Mouse (Mus musculus): ENCODE results near the gene Imp4. TPM values are rescaled to one million over a fixed set of nuclear protein-coding genes. Genes with fewer than 3 reads are reported as not detected.
A peak's percentile ranks its signal among the peaks of the same experiment; 100 is the strongest.

Imp4 gene
- polyA plus RNA-seq, 1 experiment from 2014 or later: 47.5 TPM

DNA sequence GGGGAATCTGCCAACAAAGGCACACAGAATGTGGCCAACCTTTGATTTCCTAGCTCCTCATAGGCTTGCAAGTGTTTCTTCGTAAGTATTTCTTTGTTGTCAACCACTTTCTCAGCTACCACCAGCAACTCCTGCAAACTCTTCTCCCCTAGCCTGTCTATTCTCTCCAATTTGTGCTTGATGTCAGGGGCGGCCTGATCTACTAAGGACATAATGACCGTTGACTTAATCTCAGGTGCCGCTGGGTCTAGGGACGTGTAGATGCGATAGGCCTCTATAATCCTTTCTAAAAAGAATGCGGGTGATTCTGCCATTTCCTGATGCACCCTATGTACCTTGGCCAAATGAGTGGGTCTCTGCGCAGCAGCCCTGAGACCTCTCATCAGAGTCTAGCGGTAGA lies 8.2 kb upstream of the Imp4 start:
- no peak for TF ChIP-seq CTCF (IDR thresholded peaks at IDR 0.05; ENCODE audit: low read depth)
- no peak overlapping the region for H3K4me2 ChIP-seq (replicated peaks; ENCODE audit: low read depth)
- no peaks in the 10 kb centered on the region; the same call in 1 of the 2 replicates for H3K4me1 ChIP-seq (replicated peaks; ENCODE audit: control insufficient read depth, insufficient read depth, low read length)
- no peak for ATAC-seq
- no peak overlapping the region for H3K27ac ChIP-seq (ENCODE audit: low read depth, low read length)
- H3K27me3 ChIP-seq (replicated peaks; ENCODE audit: control insufficient read depth, insufficient read depth, low read length): no peaks in the 10 kb centered on the region
- no peak overlapping the region for H3K4me3 ChIP-seq (ENCODE audit: low read depth, low read length)
- H3K9me3 ChIP-seq (ENCODE audit: control insufficient read depth): 0 out of 2 replicates have a peak, but pooled peaks cover 13% of the 10 kb centered on the region
- H3K9ac ChIP-seq (ENCODE audit: low read depth, low read length): no peak overlapping the region
- WGBS: 98% methylated on average over 9 of the region's 9 CpGs
- no peaks in the 10 kb centered on the region for H3K36me3 ChIP-seq (ENCODE audit: control insufficient read depth, insufficient read depth)

GRCm38 (mm10) chr1:34432411-34432775 lies 7.3 kb upstream of the Imp4 start:
- Histone ChIP-seq H3K27me3 (replicated peaks; ENCODE audit: control insufficient read depth, insufficient read depth, low read length) (no peaks in the 10 kb centered on the region), H3K4me2 (replicated peaks; ENCODE audit: low read depth) (peak overlapping the region; percentile 80), H3K9ac (ENCODE audit: low read depth, low read length) (peak overlapping the region; percentile 54), H3K4me1 (replicated peaks; ENCODE audit: control insufficient read depth, insufficient read depth, low read length) (no peaks in the 10 kb centered on the region; the same call in 1 of the 2 replicates), H3K4me3 (ENCODE audit: low read depth, low read length) (peak overlapping the region; percentile 66), H3K27ac (ENCODE audit: low read depth, low read length) (no peak overlapping the region), H3K36me3 (ENCODE audit: control insufficient read depth, insufficient read depth) (0 out of 2 replicates have a peak, but pooled peaks cover 5% of the 10 kb centered on the region), H3K9me3 (ENCODE audit: control insufficient read depth) (0 out of 2 replicates have a peak, but pooled peaks cover 13% of the 10 kb centered on the region)
- no peak for ATAC-seq
- TF ChIP-seq CTCF (IDR thresholded peaks at IDR 0.05; ENCODE audit: low read depth): no peak
- whole genome bisulfite sequencing: 57% methylated on average over 13 of the region's 13 CpGs

DNA sequence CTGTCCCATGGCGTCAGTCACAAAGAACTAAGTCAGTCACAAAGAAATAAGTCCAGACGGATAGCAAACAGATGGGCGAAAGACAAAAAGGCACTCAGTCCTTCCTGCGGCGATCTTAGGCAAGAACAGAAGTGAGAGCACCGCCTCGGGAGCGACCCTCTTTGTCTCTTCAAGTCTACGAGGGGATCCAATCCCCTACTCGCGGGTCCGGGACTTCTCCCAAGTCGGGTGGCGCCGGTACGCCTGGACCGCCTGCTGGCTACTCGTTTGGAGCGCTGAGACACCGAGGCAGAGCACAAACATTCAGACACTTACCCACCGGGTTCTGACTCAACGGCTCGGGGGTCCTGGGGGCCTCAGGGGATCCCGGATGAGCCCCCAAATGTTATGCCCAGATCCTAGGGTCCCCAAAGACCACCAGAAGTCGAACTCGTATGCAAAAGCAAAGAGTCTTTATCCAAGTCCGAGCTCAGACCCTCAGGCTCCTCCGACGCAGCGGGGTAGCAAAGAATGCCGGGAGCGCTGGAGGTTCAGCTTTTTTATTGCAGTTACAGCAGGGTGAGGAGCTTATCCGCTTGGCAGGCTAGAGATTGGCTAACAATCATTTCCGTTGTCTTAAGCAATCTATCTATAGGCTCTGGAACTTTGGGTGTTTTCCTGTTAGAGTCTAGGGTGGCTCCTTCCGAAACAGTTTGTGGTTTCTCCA lies 6.7 kb upstream of the Imp4 start:
- 0 out of 2 replicates have a peak, but pooled peaks cover 5% of the 10 kb centered on the region for H3K36me3 ChIP-seq (ENCODE audit: control insufficient read depth, insufficient read depth)
- TF ChIP-seq CTCF (IDR thresholded peaks at IDR 0.05; ENCODE audit: low read depth): no peak
- H3K4me2 ChIP-seq (replicated peaks; ENCODE audit: low read depth): peak overlapping the region; percentile 80
- H3K4me3 ChIP-seq (ENCODE audit: low read depth, low read length): peak overlapping the region; percentile 66
- WGBS: 14% methylated on average over 35 of the region's 35 CpGs
- no peaks in the 10 kb centered on the region; the same call in 1 of the 2 replicates for H3K4me1 ChIP-seq (replicated peaks; ENCODE audit: control insufficient read depth, insufficient read depth, low read length)
- H3K9me3 ChIP-seq (ENCODE audit: control insufficient read depth): 0 out of 2 replicates have a peak, but pooled peaks cover 13% of the 10 kb centered on the region
- ATAC-seq: peak; percentile 29
- peak overlapping the region; percentile 54 for H3K9ac ChIP-seq (ENCODE audit: low read depth, low read length)
- H3K27ac ChIP-seq (ENCODE audit: low read depth, low read length): peak overlapping the region; percentile 57; the same call in 1 of the 2 replicates
- no peaks in the 10 kb centered on the region for H3K27me3 ChIP-seq (replicated peaks; ENCODE audit: control insufficient read depth, insufficient read depth, low read length)

GRCm38 (mm10) chr1:34433891-34434521 lies 5.6 kb upstream of the Imp4 start:
- TF ChIP-seq CTCF (IDR thresholded peaks at IDR 0.05; ENCODE audit: low read depth): no peak
- no peak for ATAC-seq

GRCm38 (mm10) chr1:34434660-34435160 lies 4.9 kb upstream of the Imp4 start:
- TF ChIP-seq CTCF (IDR thresholded peaks at IDR 0.05; ENCODE audit: low read depth): peak; percentile 24; the same call in 1 of the 2 replicates
- Histone ChIP-seq H3K4me1 (replicated peaks; ENCODE audit: control insufficient read depth, insufficient read depth, low read length) (no peaks in the 10 kb centered on the region; the same call in 1 of the 2 replicates), H3K27ac (ENCODE audit: low read depth, low read length) (0 out of 2 replicates have a peak overlapping the region, but pooled peaks have one; percentile 35), H3K4me3 (ENCODE audit: low read depth, low read length) (peak overlapping the region; percentile 66), H3K27me3 (replicated peaks; ENCODE audit: control insufficient read depth, insufficient read depth, low read length) (no peaks in the 10 kb centered on the region), H3K4me2 (replicated peaks; ENCODE audit: low read depth) (peak overlapping the region; percentile 80), H3K9ac (ENCODE audit: low read depth, low read length) (peak overlapping the region; percentile 45; the same call in 1 of the 2 replicates), H3K36me3 (ENCODE audit: control insufficient read depth, insufficient read depth) (0 out of 2 replicates have a peak, but pooled peaks cover 5% of the 10 kb centered on the region), H3K9me3 (ENCODE audit: control insufficient read depth) (0 out of 2 replicates have a peak, but pooled peaks cover 13% of the 10 kb centered on the region)
- peak; percentile 11 for ATAC-seq
- WGBS: under 1% methylated on average over 30 of the region's 30 CpGs

More at GRCm38 (mm10) chr1:34433891-34434521, 5.6 kb upstream of the Imp4 start:
- Histone ChIP-seq H3K9me3 (ENCODE audit: control insufficient read depth) (0 out of 2 replicates have a peak, but pooled peaks cover 13% of the 10 kb centered on the region), H3K36me3 (ENCODE audit: control insufficient read depth, insufficient read depth) (0 out of 2 replicates have a peak, but pooled peaks cover 5% of the 10 kb centered on the region), H3K4me3 (ENCODE audit: low read depth, low read length) (peak overlapping the region; percentile 66), H3K27ac (ENCODE audit: low read depth, low read length) (peak overlapping the region; percentile 58; the same call in 1 of the 2 replicates), H3K27me3 (replicated peaks; ENCODE audit: control insufficient read depth, insufficient read depth, low read length) (no peaks in the 10 kb centered on the region), H3K9ac (ENCODE audit: low read depth, low read length) (peak overlapping the region; percentile 41; the same call in 1 of the 2 replicates), H3K4me2 (replicated peaks; ENCODE audit: low read depth) (peak overlapping the region; percentile 80), H3K4me1 (replicated peaks; ENCODE audit: control insufficient read depth, insufficient read depth, low read length) (no peaks in the 10 kb centered on the region; the same call in 1 of the 2 replicates)
- 10% methylated on average over 19 of the region's 19 CpGs for WGBS
